Mouse (Mus musculus) heart, postnatal 0 days (tissue): ENCODE measurements at regions not wholly inside any gene's neighbourhood (a gene's known extent, or its start where the extent isn't known, plus 50 kb on each side); places are given as distances from the start of the nearest gene placed in this dataset.

Experiments
- ATAC-seq: fragments of 200-750 bp; cut with Nextera tagmentation; 2 replicates; pipeline ENCODE4 v1.8.0; 2017; ENCODE audit warnings: low read depth, moderate number of reproducible peaks, moderate library complexity; ENCODE audit not compliant: insufficient read depth
- DNase-seq: peaks from one replicate; pipeline ENCODE4 v3.0.0-alpha.2; 2016; ENCODE audit warnings: low spot score
- H3K27ac ChIP-seq: fragments of 300-500 bp; sonication (generic); 2 replicates; pipeline ENCODE4 v1.5.1; 2014; ENCODE audit warnings: low read depth, mild to moderate bottlenecking
- H3K27me3 ChIP-seq: fragments of 300-500 bp; sonication (generic); 2 replicates; pipeline ENCODE4 v1.6.1; 2014; ENCODE audit warnings: low read length, mixed read lengths; ENCODE audit not compliant: control insufficient read depth, insufficient read depth
- H3K36me3 ChIP-seq: fragments of 300-500 bp; sonication (generic); replicated peaks from 2 replicates; pipeline ENCODE4 v1.6.1; 2014; ENCODE audit warnings: low read length, mixed read lengths; ENCODE audit not compliant: control insufficient read depth, insufficient read depth
- H3K4me1 ChIP-seq: fragments of 300-500 bp; sonication (generic); 2 replicates; pipeline ENCODE4 v1.6.1; 2014; ENCODE audit warnings: antibody characterized with exemption; ENCODE audit not compliant: control insufficient read depth, insufficient read depth
- H3K4me2 ChIP-seq: fragments of 300-500 bp; sonication (generic); 2 replicates; pipeline ENCODE4 v1.6.1; 2014; ENCODE audit warnings: low read depth, mild to moderate bottlenecking, low read length, moderate library complexity
- H3K4me3 ChIP-seq: fragments of 300-500 bp; sonication (generic); 2 replicates; pipeline ENCODE4 v1.5.1; 2014; ENCODE audit warnings: low read depth, low read length
- H3K9ac ChIP-seq: fragments of 300-500 bp; sonication (generic); replicated peaks from 2 replicates; pipeline ENCODE4 v1.6.1; 2014; ENCODE audit warnings: low read depth, low read length, mixed read lengths
- H3K9me3 ChIP-seq: fragments of 300-500 bp; sonication (generic); replicated peaks from 2 replicates; pipeline ENCODE4 v1.6.1; 2016; ENCODE audit warnings: low read length; ENCODE audit not compliant: control insufficient read depth
- CTCF ChIP-seq: IDR thresholded peaks from 2 replicates; pipeline ENCODE4 v1.5.1; 2016; ENCODE audit warnings: antibody characterized with exemption, control low read depth, low read depth
- EP300 ChIP-seq: IDR thresholded peaks from 2 replicates; pipeline ENCODE4 v1.6.1; 2016; ENCODE audit warnings: antibody characterized with exemption, low read depth
- WGBS: fragments of 180-500 bp; shearing (Covaris S2); extraction: QIAGEN DNeasy Blood & Tissue Kit; methylation state at CpG from one replicate; pipeline ENCODE4 v1.1.7; 2014; 5-methylcytosine and 5-hydroxymethylcytosine counted together

DNA sequence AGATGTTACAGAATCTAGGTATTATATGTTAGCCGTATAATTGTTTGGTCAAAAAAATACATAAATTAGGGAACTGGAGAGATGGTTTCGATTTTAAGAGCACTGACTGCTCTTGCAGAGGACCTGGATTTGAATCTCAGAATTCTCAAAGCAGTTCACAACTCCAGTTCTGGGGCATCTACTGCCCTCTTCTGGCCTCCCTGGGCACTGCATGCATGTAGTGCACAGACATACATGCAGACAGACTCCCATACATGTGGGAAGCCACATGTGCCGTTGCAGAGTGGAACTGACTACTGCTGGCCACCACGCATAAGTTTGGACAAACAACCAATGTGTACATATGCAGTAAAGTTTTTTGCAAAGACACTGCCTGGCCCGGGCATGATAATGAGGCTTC, 62.0 kb upstream of the Foxn2 start:
- 76% methylated on average over 5 of the region's 5 CpGs for WGBS
- DNase-seq = no peak
- H3K9me3 ChIP-seq = no peaks in the 10 kb centered on the region
- no peak for ATAC-seq
- H3K4me1 ChIP-seq = no peaks in the 10 kb centered on the region
- H3K27ac ChIP-seq = no peak overlapping the region
- TF ChIP-seq CTCF (peak; percentile 14; the same call in 1 of the 2 replicates), EP300 (no peak)
- H3K36me3 ChIP-seq = no peaks in the 10 kb centered on the region
- no peak overlapping the region for H3K9ac ChIP-seq
- no peaks in the 10 kb centered on the region for H3K27me3 ChIP-seq
- H3K4me3 ChIP-seq = no peak overlapping the region
- H3K4me2 ChIP-seq = no peak overlapping the region

DNA sequence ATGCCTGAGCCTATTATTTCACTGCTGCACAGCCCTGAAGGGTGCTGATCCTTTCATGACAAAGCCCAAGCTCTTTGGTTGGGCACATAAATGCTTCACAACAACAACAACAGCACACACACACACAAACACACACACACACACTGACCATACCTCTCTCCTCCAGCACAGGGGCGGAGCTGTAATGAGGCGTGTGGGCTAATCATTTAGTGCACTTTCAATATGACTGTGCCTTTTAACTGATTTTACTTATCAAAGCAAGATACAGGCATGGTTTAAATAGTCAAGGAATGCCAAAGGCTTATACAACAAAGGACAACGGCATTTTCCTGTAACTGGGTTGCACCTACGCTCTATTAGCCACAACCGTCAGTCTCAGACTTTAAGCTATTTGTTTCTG, 61.1 kb upstream of the Foxn2 start:
- WGBS = 86% methylated on average over 5 of the region's 5 CpGs
- Histone ChIP-seq H3K27me3 (no peaks in the 10 kb centered on the region), H3K4me2 (no peak overlapping the region), H3K4me3 (no peak overlapping the region), H3K9ac (no peak overlapping the region), H3K4me1 (no peaks in the 10 kb centered on the region), H3K36me3 (no peaks in the 10 kb centered on the region), H3K9me3 (no peaks in the 10 kb centered on the region), H3K27ac (no peak overlapping the region)
- TF ChIP-seq CTCF (no peak), EP300 (no peak)
- DNase-seq (no peak), ATAC-seq (no peak)

DNA sequence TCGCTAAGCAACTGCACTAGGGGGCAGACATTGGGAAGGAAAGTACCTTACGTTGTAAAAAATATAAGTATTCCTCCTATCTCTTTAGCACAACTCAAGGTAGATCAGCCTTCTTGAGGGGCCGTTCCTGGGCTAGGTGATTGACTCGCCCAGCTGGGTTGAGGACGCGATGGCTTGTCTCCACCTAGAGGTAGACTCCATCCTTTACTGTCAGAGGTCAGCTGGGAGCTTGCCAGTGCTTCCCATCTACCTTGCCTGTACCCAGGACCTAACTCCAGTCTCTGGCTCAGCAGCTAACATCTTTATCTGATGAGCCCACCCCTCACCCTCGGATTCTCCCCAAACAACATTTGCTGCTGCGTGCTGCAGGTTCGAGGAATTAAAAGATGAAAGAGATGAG, 59.4 kb upstream of the Foxn2 start:
- ATAC-seq (peak; percentile 33; the same call in 1 of the 2 replicates), DNase-seq (no peak)
- Histone ChIP-seq H3K27me3 (no peaks in the 10 kb centered on the region), H3K9ac (no peak overlapping the region), H3K4me3 (no peak overlapping the region), H3K4me2 (no peak overlapping the region), H3K36me3 (no peaks in the 10 kb centered on the region), H3K9me3 (no peaks in the 10 kb centered on the region), H3K27ac (no peak overlapping the region), H3K4me1 (no peaks in the 10 kb centered on the region)
- WGBS = 36% methylated on average over 9 of the region's 9 CpGs
- TF ChIP-seq CTCF = peak; percentile 43
- no peak for TF ChIP-seq EP300

DNA sequence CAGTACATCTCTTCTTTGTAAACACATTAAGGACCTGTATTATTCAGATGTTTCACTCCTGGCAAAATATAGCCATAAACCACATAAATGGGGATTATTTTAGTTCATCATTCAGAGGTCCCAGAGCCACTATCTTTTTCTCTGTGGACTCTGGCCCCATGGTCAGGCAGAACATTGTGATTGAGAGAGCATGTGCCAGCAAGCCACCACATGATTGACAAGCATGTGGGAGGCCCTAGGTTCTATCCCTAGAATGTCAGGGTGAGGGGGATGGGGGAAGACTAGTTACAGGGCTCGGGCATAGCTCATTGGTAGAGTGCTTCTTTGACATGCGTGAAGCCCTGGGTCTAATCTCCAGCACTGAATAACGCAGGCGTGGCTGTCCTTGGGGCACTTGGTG, 57.1 kb upstream of the Foxn2 start:
- H3K4me3 ChIP-seq = no peak overlapping the region
- H3K4me2 ChIP-seq = no peak overlapping the region
- ATAC-seq = no peak
- no peaks in the 10 kb centered on the region for H3K27me3 ChIP-seq
- no peaks in the 10 kb centered on the region for H3K9me3 ChIP-seq
- no peaks in the 10 kb centered on the region for H3K4me1 ChIP-seq
- WGBS = 67% methylated on average over 4 of the region's 4 CpGs
- TF ChIP-seq EP300 = no peak
- TF ChIP-seq CTCF = no peak
- no peak overlapping the region for H3K9ac ChIP-seq
- DNase-seq = no peak
- no peak overlapping the region for H3K27ac ChIP-seq
- no peaks in the 10 kb centered on the region for H3K36me3 ChIP-seq

DNA sequence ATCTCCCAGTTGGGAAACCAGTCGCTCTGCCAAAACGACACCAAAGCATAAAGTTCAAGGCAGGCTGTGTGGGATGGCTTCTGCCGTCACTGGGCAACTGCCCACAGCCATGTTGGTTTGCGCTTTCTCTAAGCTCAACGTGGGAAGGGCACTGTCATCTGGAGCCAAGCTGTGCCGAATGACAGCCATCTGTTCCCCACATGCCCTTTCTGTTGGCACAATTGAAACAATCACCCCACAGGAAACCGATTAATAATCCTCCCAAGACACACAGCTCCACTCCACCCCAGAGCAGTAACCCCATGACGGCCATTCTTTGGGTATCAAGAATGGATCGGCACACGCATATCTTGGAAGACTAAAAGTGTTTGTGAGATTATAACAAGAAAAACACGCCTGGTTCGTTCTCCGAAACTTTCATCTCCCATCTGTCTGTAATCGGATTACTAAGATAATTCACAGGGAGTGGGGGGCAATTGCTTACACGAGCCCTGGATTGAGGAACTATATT, 52.0 kb upstream of the Foxn2 start:
- Histone ChIP-seq H3K36me3 (no peaks in the 10 kb centered on the region), H3K9me3 (no peaks in the 10 kb centered on the region), H3K27ac (no peak overlapping the region), H3K4me2 (no peak overlapping the region), H3K27me3 (no peaks in the 10 kb centered on the region), H3K4me3 (no peak overlapping the region), H3K4me1 (no peaks in the 10 kb centered on the region), H3K9ac (no peak overlapping the region)
- ATAC-seq = no peak
- DNase-seq = no peak
- TF ChIP-seq CTCF = no peak
- TF ChIP-seq EP300 = no peak
- 81% methylated on average over 15 of the region's 15 CpGs for WGBS
